Mouse (Mus musculus): ENCODE data around the gene Rgsl1.

The Rgsl1 gene

GRCm38 (mm10) chr1:153742374-153743155, 101.4 kb downstream of the Rgsl1 start:
- in situ Hi-C loops (cut with MboI, MseI) = no loop called here

- in situ Hi-C loops (cut with MboI, MseI) = no loop called here
Observed at GRCm38 (mm10) chr1:153741551-153742316, 102.2 kb downstream of the Rgsl1 start.

GRCm38 (mm10) chr1:153740775-153741400, 103.1 kb downstream of the Rgsl1 start:
- in situ Hi-C loops (cut with MboI, MseI) = no loop called here

- in situ Hi-C loops (cut with MboI, MseI) = no loop called here
Observed at GRCm38 (mm10) chr1:153740145-153740544, 103.8 kb downstream of the Rgsl1 start, which contains the start of gene Rgs16. Gene Rgs16, plus strand, starts transcription at chr1:153740349.

GRCm38 (mm10) chr1:153739437-153740015, 104.4 kb downstream of the Rgsl1 start:
- in situ Hi-C loops (cut with MboI, MseI) = loop anchor here (5.0 kb wide), 2 partner anchors 37 to 42 kb away; no protein-coding TSS in a partner anchor

- in situ Hi-C loops (cut with MboI, MseI) = loop anchor here (5.0 kb wide), 2 partner anchors 35 to 40 kb away; no protein-coding TSS in a partner anchor
Observed at GRCm38 (mm10) chr1:153737101-153738085, 106.5 kb downstream of the Rgsl1 start.

- in situ Hi-C loops (cut with MboI, MseI) = loop anchor here (5.0 kb wide), 2 partner anchors 34 to 39 kb away; no protein-coding TSS in a partner anchor
Observed at GRCm38 (mm10) chr1:153736096-153736495, 107.8 kb downstream of the Rgsl1 start.

GRCm38 (mm10) chr1:153734866-153735265, 109.1 kb downstream of the Rgsl1 start:
- in situ Hi-C loops (cut with MboI, MseI) = loop anchor here (5.0 kb wide), 2 partner anchors 33 to 38 kb away; no protein-coding TSS in a partner anchor

- in situ Hi-C loops (cut with MboI, MseI) = no loop called here
Observed at GRCm38 (mm10) chr1:153733181-153733580, 110.8 kb downstream of the Rgsl1 start.

GRCm38 (mm10) chr1:153730671-153731070, 113.3 kb downstream of the Rgsl1 start:
- in situ Hi-C loops (cut with MboI, MseI) = no loop called here

- in situ Hi-C loops (cut with MboI, MseI) = no loop called here
Observed at GRCm38 (mm10) chr1:153729806-153730205, 114.1 kb downstream of the Rgsl1 start.

Measured in T-helper 17 cell (primary cell).